Mouse (Mus musculus): Measurements from ENCODE around the gene Lrrc20. TPM values are rescaled to one million over a fixed set of nuclear protein-coding genes. Genes with fewer than 3 reads are reported as not detected.

Lrrc20 gene
- polyA plus RNA-seq, 1 experiment from 2014 or later = 5.8 TPM

DNA sequence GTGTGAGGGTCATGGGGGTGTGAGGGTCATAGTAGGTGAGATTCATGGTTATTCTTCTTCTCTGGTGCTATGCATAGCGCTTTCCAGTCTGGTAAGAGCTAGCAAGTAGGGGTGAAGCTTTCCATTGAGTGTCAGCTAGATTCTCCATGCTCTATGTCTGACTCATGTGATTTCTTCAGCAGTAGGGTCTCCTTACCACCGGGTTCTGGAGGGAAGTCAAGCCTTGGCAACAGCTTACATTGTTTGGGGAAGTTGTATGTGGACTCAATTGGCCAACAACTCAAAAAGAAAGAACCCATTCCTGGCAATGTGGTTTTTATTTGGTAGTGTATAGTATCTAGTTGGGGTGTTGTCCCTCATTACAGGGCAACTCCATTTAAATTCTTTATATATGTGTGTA, 28.5 kb downstream of the Lrrc20 start:
- Histone ChIP-seq H3K9me3 (ENCODE audit: control insufficient read depth, low read length) (no peaks in the 10 kb centered on the region), H3K4me2 (ENCODE audit: low read depth, low read length) (no peak overlapping the region), H3K9ac (ENCODE audit: low read depth, low read length) (no peak overlapping the region), H3K27me3 (replicated peaks; ENCODE audit: control insufficient read depth, insufficient read depth, low read length) (no peaks in the 10 kb centered on the region), H3K36me3 (ENCODE audit: control insufficient read depth, insufficient read depth, low read length) (no peaks in the 10 kb centered on the region), H3K27ac (ENCODE audit: low read length) (no peak overlapping the region), H3K4me1 (ENCODE audit: control insufficient read depth, insufficient read depth, low read length) (0 out of 2 replicates have a peak, but pooled peaks cover 3% of the 10 kb centered on the region), H3K4me3 (ENCODE audit: low read length) (no peak overlapping the region)
- 82% methylated on average over 2 of the region's 2 CpGs for WGBS
- no peak for ATAC-seq

DNA sequence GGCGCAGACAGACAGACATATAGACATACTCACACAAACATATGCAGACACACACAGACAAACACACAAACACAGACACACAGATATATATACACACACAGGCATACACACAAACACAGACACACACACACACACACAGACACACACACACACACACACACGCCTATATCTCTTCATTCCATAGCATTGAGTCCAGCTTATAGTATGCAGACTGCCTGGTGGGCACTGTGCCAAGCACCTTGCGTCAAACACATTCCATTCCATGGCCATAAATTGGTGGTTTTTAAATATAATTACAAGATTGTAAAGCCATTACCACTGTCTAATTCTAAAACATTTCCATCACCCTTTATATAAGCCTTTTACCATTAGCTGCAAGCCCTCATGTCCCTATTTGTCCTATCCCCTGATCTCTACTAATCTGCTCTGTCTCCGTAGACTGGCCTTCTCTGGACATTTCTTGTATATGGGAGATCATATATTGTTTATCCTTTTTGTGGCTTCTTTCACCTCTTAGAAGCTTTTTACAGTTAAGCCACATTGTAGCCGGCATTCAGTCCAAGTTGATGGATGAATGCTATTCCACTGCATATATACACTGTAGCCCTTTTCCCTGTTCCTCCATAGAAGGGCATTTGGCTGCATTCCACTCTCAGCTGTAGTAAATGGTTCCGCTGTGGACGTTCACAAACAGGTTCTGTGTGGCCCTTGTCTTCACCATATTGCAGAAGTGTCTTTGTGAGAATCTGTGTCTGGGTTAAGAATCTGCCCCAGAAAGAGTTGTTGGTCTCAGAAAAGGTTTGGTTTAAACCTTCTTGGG, 31.0 kb downstream of the Lrrc20 start:
- H3K4me3 ChIP-seq (ENCODE audit: low read length) = no peak overlapping the region
- peak; percentile 69; the same call in 1 of the 2 replicates for ATAC-seq

DNA sequence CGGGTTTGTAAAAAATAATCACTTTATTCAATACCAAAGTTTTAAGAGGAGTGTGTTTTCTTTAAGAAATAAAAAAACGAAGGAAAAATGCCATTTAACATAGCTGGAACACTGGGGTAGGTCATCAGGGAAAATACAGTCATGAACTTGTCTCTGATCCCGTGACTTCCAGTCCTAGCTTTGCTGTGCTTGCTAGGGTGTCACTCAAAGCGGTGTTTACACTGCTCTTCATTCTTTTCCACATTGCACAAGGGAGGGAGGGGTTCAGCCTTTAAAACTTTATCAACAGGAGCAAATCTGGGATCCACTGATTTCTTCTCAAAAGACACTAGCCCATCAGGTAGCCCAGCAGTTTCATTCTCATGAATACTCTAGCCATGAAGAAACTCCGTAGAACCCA, 34.3 kb downstream of the Lrrc20 start:
- H3K4me3 ChIP-seq (ENCODE audit: low read length) = no peak overlapping the region
- no peak overlapping the region for H3K4me2 ChIP-seq (ENCODE audit: low read depth, low read length)
- WGBS = 79% methylated on average over 5 of the region's 5 CpGs
- H3K27me3 ChIP-seq (replicated peaks; ENCODE audit: control insufficient read depth, insufficient read depth, low read length) = no peaks in the 10 kb centered on the region
- 0 out of 2 replicates have a peak, but pooled peaks cover 3% of the 10 kb centered on the region for H3K4me1 ChIP-seq (ENCODE audit: control insufficient read depth, insufficient read depth, low read length)
- ATAC-seq = no peak
- no peak overlapping the region for H3K27ac ChIP-seq (ENCODE audit: low read length)
- H3K36me3 ChIP-seq (ENCODE audit: control insufficient read depth, insufficient read depth, low read length) = no peaks in the 10 kb centered on the region
- H3K9me3 ChIP-seq (ENCODE audit: control insufficient read depth, low read length) = no peaks in the 10 kb centered on the region
- no peak overlapping the region for H3K9ac ChIP-seq (ENCODE audit: low read depth, low read length)

More for the DNA sequence above, 31.0 kb downstream of the Lrrc20 start:
- Histone ChIP-seq H3K27ac (ENCODE audit: low read length) (peak overlapping the region; percentile 47), H3K36me3 (ENCODE audit: control insufficient read depth, insufficient read depth, low read length) (no peaks in the 10 kb centered on the region), H3K9me3 (ENCODE audit: control insufficient read depth, low read length) (no peaks in the 10 kb centered on the region), H3K27me3 (replicated peaks; ENCODE audit: control insufficient read depth, insufficient read depth, low read length) (no peaks in the 10 kb centered on the region), H3K9ac (ENCODE audit: low read depth, low read length) (no peak overlapping the region), H3K4me1 (ENCODE audit: control insufficient read depth, insufficient read depth, low read length) (0 out of 2 replicates have a peak, but pooled peaks cover 3% of the 10 kb centered on the region), H3K4me2 (ENCODE audit: low read depth, low read length) (no peak overlapping the region)
- WGBS = 50% methylated on average over 7 of the region's 7 CpGs

DNA sequence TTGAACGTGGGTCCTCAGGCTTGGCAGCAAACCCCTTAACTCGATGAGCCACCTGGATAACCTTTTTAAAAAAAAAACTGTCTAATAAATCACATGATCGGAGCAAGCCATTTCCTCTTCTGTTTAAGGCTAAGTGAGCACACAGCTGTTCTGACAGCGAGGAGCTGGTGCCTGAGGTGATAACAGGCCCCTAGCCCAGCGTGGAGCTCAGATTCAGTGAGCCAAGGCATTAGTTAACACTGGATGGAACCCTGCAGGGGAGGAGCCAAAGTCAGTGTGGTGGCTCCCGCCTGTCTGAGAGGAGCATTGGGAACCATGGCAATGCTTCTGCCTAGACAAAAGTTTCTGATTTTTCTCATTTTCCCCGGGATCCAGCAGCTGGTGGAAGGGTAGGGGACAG, 35.2 kb downstream of the Lrrc20 start:
- Histone ChIP-seq H3K36me3 (ENCODE audit: control insufficient read depth, insufficient read depth, low read length) (no peaks in the 10 kb centered on the region), H3K4me2 (ENCODE audit: low read depth, low read length) (no peak overlapping the region), H3K9ac (ENCODE audit: low read depth, low read length) (no peak overlapping the region), H3K9me3 (ENCODE audit: control insufficient read depth, low read length) (no peaks in the 10 kb centered on the region), H3K27ac (ENCODE audit: low read length) (no peak overlapping the region), H3K4me3 (ENCODE audit: low read length) (no peak overlapping the region), H3K4me1 (ENCODE audit: control insufficient read depth, insufficient read depth, low read length) (0 out of 2 replicates have a peak, but pooled peaks cover 3% of the 10 kb centered on the region), H3K27me3 (replicated peaks; ENCODE audit: control insufficient read depth, insufficient read depth, low read length) (no peaks in the 10 kb centered on the region)
- no peak; the same call in 1 of the 2 replicates for ATAC-seq
- 33% methylated on average over 7 of the region's 7 CpGs for WGBS

DNA sequence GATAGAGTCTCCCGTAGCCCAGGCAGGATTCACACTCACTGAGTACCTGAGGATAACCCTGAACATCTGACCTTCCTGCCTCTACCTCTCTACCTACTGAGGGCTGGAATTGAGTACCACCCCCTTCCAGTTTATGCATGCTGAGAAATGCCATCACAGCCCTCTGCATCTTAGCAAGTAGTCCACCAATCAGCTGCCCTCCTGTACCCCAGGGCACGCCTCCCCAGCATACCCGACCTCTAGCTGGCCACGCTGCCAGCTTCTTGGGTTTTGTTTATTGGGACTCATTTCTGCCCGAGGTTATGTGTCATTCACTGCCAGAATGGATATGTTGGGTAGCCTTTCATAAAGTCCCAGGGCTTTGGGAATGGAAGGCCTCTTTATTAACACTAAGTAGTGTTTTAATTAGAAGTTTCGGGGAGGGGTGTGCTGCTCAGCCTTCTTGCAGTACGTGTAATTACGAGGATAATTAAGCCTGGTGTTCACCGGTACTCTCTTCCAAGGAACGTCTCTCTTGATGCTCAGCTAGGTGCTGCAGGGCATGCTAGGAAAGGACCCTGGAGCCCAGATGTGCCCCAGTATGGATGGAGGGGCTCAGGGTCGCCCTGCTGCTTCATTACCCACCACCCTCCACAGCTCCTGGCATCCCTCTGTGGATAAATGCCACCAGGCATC, 36.8 kb downstream of the Lrrc20 start:
- ATAC-seq = no peak

DNA sequence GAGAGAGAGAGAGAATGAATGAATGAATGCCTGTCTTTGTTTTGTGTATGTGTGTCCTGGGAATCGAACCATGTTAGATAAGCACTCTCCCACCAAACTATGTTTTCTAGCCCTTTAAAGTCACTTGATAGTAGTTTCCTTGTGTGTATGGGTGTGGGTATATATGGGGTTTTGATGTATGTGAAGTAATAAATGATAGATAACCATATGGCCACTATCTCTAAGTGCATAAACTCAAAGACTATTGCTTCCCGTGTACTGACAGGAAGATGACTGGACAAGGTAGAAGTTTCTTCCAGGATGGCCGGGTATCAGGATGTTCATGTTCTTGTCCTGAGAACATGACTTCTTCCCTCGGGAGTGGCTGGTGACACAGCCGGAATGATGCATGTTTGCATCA, 41.3 kb downstream of the Lrrc20 start:
- Histone ChIP-seq H3K9ac (ENCODE audit: low read depth, low read length) (no peak overlapping the region), H3K4me1 (ENCODE audit: control insufficient read depth, insufficient read depth, low read length) (peaks cover 2% of the 10 kb centered on the region; the same call in 1 of the 2 replicates), H3K4me2 (ENCODE audit: low read depth, low read length) (no peak overlapping the region), H3K27ac (ENCODE audit: low read length) (no peak overlapping the region), H3K9me3 (ENCODE audit: control insufficient read depth, low read length) (no peaks in the 10 kb centered on the region), H3K4me3 (ENCODE audit: low read length) (no peak overlapping the region), H3K27me3 (replicated peaks; ENCODE audit: control insufficient read depth, insufficient read depth, low read length) (no peaks in the 10 kb centered on the region), H3K36me3 (ENCODE audit: control insufficient read depth, insufficient read depth, low read length) (no peaks in the 10 kb centered on the region)
- no peak for ATAC-seq
- WGBS = 58% methylated on average over 5 of the region's 5 CpGs

More for the DNA sequence above, 36.8 kb downstream of the Lrrc20 start:
- Histone ChIP-seq H3K9ac (ENCODE audit: low read depth, low read length) (no peak overlapping the region), H3K27me3 (replicated peaks; ENCODE audit: control insufficient read depth, insufficient read depth, low read length) (no peaks in the 10 kb centered on the region), H3K27ac (ENCODE audit: low read length) (no peak overlapping the region), H3K4me2 (ENCODE audit: low read depth, low read length) (no peak overlapping the region), H3K36me3 (ENCODE audit: control insufficient read depth, insufficient read depth, low read length) (no peaks in the 10 kb centered on the region), H3K4me1 (ENCODE audit: control insufficient read depth, insufficient read depth, low read length) (no peaks in the 10 kb centered on the region; the same call in 1 of the 2 replicates), H3K9me3 (ENCODE audit: control insufficient read depth, low read length) (no peaks in the 10 kb centered on the region), H3K4me3 (ENCODE audit: low read length) (no peak overlapping the region)
- 75% methylated on average over 11 of the region's 11 CpGs for WGBS

DNA sequence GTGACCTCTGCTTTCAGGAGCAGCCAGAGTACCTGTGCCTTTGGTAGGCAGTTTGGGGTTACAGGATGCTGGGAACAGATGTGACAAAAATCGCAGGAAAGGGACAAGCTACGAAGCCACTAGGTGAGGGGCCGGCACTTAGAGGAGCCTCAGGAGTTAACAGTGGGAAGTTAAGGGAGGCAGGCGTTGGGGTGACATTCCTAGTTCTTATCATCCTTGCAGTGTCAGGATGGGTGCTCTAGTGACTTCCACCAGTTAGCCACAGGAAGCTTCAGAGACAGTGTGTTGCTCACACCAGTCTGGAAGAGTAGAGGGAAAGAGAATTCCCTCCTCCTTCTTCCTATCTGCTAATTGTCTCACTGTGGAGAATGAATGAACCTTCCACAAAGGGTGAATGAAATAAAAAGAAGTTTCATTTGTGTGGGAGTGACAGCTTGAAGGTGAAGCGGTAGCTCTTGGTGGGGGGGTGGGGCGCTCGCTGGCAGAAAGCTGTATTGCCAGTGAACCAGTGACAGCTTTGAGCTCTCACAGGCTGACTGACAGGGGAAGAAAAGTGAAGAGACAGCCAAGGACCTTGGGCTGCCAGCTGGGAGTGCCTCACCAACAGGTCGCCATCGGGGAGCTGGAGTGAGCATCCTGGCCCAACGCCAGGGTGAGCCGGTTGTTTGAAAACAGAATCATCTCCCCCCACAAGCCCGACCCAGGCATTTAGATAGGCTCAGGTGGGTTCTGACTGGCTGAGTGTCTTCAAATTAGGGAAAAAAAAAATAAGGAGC, 41.9 kb downstream of the Lrrc20 start:
- no peaks in the 10 kb centered on the region for H3K9me3 ChIP-seq (ENCODE audit: control insufficient read depth, low read length)
- ATAC-seq = no peak
- no peaks in the 10 kb centered on the region for H3K27me3 ChIP-seq (replicated peaks; ENCODE audit: control insufficient read depth, insufficient read depth, low read length)
- 50% methylated on average over 12 of the region's 12 CpGs for WGBS
- H3K27ac ChIP-seq (ENCODE audit: low read length) = no peak overlapping the region
- H3K4me3 ChIP-seq (ENCODE audit: low read length) = no peak overlapping the region
- H3K4me2 ChIP-seq (ENCODE audit: low read depth, low read length) = no peak overlapping the region
- H3K9ac ChIP-seq (ENCODE audit: low read depth, low read length) = no peak overlapping the region
- H3K4me1 ChIP-seq (ENCODE audit: control insufficient read depth, insufficient read depth, low read length) = peaks cover 2% of the 10 kb centered on the region; the same call in 1 of the 2 replicates
- no peaks in the 10 kb centered on the region for H3K36me3 ChIP-seq (ENCODE audit: control insufficient read depth, insufficient read depth, low read length)

DNA sequence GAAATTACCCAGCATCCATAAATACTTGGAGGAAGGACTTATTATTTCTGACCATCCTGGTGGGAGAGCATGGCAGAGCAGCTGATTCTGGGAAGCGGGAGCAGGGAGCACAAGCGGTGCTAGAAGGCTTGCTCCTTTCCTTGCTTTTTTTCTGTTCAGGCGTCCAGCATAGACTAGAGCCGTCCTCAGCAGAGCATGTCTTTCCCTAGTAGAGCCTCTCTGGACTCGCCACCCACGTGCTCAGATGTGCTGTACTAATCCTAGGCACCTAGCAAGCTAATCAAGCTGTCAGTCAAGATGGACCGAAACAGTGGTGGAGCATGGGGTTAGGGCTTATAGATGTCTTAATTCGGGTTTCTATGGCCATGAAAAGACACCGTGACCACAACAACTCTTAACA, 42.7 kb downstream of the Lrrc20 start:
- Histone ChIP-seq H3K4me3 (ENCODE audit: low read length) (no peak overlapping the region), H3K9me3 (ENCODE audit: control insufficient read depth, low read length) (no peaks in the 10 kb centered on the region), H3K27me3 (replicated peaks; ENCODE audit: control insufficient read depth, insufficient read depth, low read length) (no peaks in the 10 kb centered on the region), H3K36me3 (ENCODE audit: control insufficient read depth, insufficient read depth, low read length) (no peaks in the 10 kb centered on the region), H3K4me1 (ENCODE audit: control insufficient read depth, insufficient read depth, low read length) (peaks cover 2% of the 10 kb centered on the region; the same call in 1 of the 2 replicates), H3K9ac (ENCODE audit: low read depth, low read length) (no peak overlapping the region), H3K4me2 (ENCODE audit: low read depth, low read length) (no peak overlapping the region), H3K27ac (ENCODE audit: low read length) (no peak overlapping the region)
- ATAC-seq = no peak
- 90% methylated on average over 9 of the region's 9 CpGs for WGBS

DNA sequence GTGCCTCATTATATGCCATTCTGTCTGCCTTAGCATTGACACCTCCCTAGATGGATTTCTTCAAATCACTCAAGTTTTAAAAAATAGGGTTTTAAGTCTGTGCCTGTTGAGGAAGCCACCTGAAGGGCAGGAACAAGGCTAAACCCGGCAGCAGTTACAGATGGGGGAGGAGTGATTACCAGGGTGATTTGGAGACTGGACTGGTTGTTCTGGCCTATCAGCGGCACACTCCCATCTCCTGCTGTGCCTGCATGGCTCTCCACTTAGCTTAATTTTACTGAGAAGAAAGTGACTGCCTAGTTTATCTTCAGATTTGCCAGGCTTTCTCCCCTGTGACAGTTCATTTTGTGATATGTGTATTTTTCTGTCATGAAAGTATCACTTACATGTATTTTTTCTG, 43.9 kb downstream of the Lrrc20 start:
- H3K36me3 ChIP-seq (ENCODE audit: control insufficient read depth, insufficient read depth, low read length) = no peaks in the 10 kb centered on the region
- H3K27me3 ChIP-seq (replicated peaks; ENCODE audit: control insufficient read depth, insufficient read depth, low read length) = no peaks in the 10 kb centered on the region
- no peak overlapping the region for H3K4me2 ChIP-seq (ENCODE audit: low read depth, low read length)
- H3K4me3 ChIP-seq (ENCODE audit: low read length) = no peak overlapping the region
- no peak overlapping the region for H3K27ac ChIP-seq (ENCODE audit: low read length)
- no peaks in the 10 kb centered on the region for H3K9me3 ChIP-seq (ENCODE audit: control insufficient read depth, low read length)
- WGBS = 65% methylated on average over 2 of the region's 2 CpGs
- H3K9ac ChIP-seq (ENCODE audit: low read depth, low read length) = no peak overlapping the region
- no peak for ATAC-seq
- peaks cover 2% of the 10 kb centered on the region; the same call in 1 of the 2 replicates for H3K4me1 ChIP-seq (ENCODE audit: control insufficient read depth, insufficient read depth, low read length)
